Mouse (Mus musculus): ENCODE data around the gene Agap1. TPM values are rescaled to one million over a fixed set of nuclear protein-coding genes. Genes with fewer than 3 reads are reported as not detected.
A peak's percentile ranks its signal among the peaks of the same experiment; 100 is the strongest.

Agap1 gene
- polyA plus RNA-seq, 1 experiment from 2014 or later, result 8.7 TPM

DNA sequence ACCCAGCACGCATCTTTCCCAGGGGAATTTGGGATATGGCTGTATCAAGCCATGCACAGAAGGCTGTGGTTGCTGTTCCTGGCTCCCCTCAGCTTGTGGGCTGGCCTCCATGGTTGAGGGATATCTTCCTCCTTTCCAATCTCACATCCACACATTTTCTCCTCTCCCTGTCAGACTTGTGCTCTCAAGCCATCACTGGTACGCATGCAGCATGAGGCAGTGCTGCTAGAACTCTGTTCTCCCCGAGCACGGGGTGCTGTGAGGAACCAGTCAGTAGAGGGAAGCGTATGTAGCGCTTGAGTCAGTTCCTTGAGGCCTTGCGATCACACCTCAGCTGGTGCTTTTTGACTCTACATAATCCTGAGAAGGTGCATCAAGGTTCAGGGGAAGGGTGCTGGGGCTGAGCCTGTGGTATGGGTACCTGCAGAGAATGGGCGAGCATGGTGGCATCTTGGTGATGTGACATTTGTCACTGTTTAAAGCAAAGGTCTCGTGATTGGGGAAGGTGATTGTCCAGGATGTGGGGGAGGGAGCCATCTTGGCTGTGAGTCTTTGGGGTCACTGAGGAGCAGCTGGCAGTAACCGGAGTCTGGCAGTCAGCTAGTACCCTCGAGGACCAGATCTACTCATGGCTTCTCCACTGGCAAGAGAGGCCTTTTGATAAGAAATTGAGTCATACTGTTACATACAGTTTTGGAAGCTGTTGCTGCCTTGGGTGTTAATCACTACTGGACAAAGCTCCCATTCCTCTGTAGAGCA, 145.6 kb downstream of the Agap1 start:
- H3K4me3 ChIP-seq (ENCODE audit: low read depth, low read length), result no peak overlapping the region
- peaks cover 9% of the 10 kb centered on the region; the same call in 1 of the 2 replicates for H3K4me1 ChIP-seq (ENCODE audit: insufficient read depth, low read depth, low read length)
- no peaks in the 10 kb centered on the region for H3K36me3 ChIP-seq (ENCODE audit: insufficient read depth, low read length)
- TF ChIP-seq EP300 (IDR thresholded peaks at IDR 0.05), result no peak
- no peak for TF ChIP-seq CTCF (IDR thresholded peaks at IDR 0.05)
- H3K27ac ChIP-seq (ENCODE audit: low read length), result no peak overlapping the region
- no peak for DNase-seq (ENCODE audit: low spot score)
- H3K9ac ChIP-seq (replicated peaks; ENCODE audit: low read depth), result no peak overlapping the region
- 71% methylated on average over 11 of the region's 11 CpGs for WGBS
- no peaks in the 10 kb centered on the region for H3K27me3 ChIP-seq (replicated peaks; ENCODE audit: insufficient read depth, low read length)
- no peak overlapping the region for H3K4me2 ChIP-seq (replicated peaks; ENCODE audit: low read depth, low read length)
- ATAC-seq, result no peak
- H3K9me3 ChIP-seq (ENCODE audit: low read length), result no peaks in the 10 kb centered on the region

DNA sequence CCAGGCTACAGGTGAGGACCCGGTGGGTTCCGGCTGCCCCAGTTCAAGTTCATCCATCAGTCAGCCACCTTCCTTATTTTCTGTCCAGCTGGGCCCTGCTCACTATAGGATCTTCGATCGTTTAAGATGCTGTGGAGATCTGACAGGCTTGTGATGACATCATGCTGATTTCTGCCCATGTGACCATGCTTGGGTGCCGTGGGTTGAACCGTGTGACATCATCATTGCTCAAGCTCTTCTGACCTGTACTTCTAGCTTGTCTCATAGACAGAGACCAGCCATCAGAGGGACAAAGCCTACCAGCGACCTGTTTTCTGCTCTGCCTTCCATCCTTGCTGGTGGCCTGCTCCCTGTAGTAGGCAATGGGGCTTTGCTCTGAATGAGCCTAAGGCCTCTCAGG, 146.7 kb downstream of the Agap1 start:
- Histone ChIP-seq H3K4me3 (ENCODE audit: low read depth, low read length) (no peak overlapping the region), H3K27ac (ENCODE audit: low read length) (no peak overlapping the region), H3K9me3 (ENCODE audit: low read length) (no peaks in the 10 kb centered on the region), H3K4me1 (ENCODE audit: insufficient read depth, low read depth, low read length) (no peaks in the 10 kb centered on the region), H3K27me3 (replicated peaks; ENCODE audit: insufficient read depth, low read length) (no peaks in the 10 kb centered on the region), H3K4me2 (replicated peaks; ENCODE audit: low read depth, low read length) (no peak overlapping the region), H3K9ac (replicated peaks; ENCODE audit: low read depth) (no peak overlapping the region), H3K36me3 (ENCODE audit: insufficient read depth, low read length) (no peaks in the 10 kb centered on the region)
- TF ChIP-seq CTCF (IDR thresholded peaks at IDR 0.05) (no peak), EP300 (IDR thresholded peaks at IDR 0.05) (no peak)
- no peak for ATAC-seq
- DNase-seq (ENCODE audit: low spot score), result no peak
- 80% methylated on average over 7 of the region's 7 CpGs for WGBS

DNA sequence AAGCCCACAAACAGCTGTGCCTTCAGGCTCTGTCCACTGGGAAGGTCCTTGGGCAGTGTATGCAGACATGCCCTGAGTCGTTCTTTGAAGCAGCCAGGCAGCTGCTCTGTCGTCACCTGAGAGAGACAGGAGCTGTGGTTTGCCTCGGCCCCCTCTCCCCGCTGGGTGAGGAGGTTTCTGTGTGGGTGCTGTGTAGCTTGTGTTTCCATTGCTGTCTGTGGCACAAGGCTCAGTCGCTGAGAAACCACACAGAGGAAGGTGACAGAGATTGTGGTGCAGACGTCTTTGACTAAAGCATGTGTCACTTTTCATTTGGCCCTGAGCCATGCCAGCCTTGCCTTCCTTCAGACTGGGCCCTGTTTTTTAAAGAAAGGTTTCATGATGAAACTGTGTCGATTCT, 148.3 kb downstream of the Agap1 start:
- Histone ChIP-seq H3K27ac (ENCODE audit: low read length) (no peak overlapping the region), H3K9ac (replicated peaks; ENCODE audit: low read depth) (no peak overlapping the region), H3K4me3 (ENCODE audit: low read depth, low read length) (no peak overlapping the region), H3K4me2 (replicated peaks; ENCODE audit: low read depth, low read length) (no peak overlapping the region), H3K4me1 (ENCODE audit: insufficient read depth, low read depth, low read length) (no peaks in the 10 kb centered on the region), H3K9me3 (ENCODE audit: low read length) (no peaks in the 10 kb centered on the region), H3K36me3 (ENCODE audit: insufficient read depth, low read length) (no peaks in the 10 kb centered on the region), H3K27me3 (replicated peaks; ENCODE audit: insufficient read depth, low read length) (no peaks in the 10 kb centered on the region)
- DNase-seq (ENCODE audit: low spot score) (no peak), ATAC-seq (no peak)
- 56% methylated on average over 7 of the region's 7 CpGs for WGBS
- TF ChIP-seq CTCF (IDR thresholded peaks at IDR 0.05), result no peak
- no peak for TF ChIP-seq EP300 (IDR thresholded peaks at IDR 0.05)

DNA sequence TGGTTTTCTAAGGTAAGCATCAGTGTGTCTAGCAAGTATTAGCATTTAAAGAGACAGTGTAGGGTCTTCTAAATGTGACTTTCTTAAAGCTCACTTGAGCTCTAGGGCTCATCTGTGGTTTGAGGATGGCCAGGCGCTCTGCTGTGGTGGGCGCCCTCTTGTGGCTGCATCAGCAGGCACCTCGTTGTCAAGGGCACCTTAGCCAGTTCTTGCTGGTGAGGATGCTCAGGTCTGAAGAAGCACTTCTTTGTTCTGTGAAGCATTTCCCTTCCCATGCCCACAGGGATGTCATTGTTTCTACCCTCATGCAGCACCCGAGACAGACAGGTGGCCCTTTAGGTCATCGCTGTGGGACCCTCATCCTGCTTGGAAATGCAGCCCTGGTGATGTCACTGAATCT, 152.0 kb downstream of the Agap1 start:
- no peak for TF ChIP-seq EP300 (IDR thresholded peaks at IDR 0.05)
- TF ChIP-seq CTCF (IDR thresholded peaks at IDR 0.05), result peak; percentile 91
- ATAC-seq, result 0 out of 2 replicates have a peak, but pooled peaks have one; percentile 28

DNA sequence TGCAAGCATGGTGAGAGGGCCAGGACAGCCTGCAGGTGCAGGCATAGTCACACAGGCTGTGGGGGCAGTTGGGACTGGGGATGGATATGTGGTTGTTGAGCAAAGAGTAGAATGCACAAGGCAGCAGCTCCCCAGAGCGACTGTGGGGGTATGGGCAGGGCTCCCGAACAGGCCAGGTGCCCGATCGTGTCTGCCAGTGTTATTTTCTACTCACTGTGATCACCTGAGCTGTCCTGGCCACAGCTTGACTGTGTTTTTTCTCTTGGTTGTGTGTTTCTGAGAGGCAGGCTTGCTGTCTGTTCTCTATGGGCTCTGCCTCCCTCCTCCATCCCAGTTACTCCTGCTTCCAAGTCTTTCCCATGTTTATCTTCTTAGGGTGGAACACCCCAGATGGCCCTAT, 154.2 kb downstream of the Agap1 start:
- no peak for ATAC-seq
- Histone ChIP-seq H3K36me3 (ENCODE audit: insufficient read depth, low read length) (no peaks in the 10 kb centered on the region; the same call in 1 of the 2 replicates), H3K9ac (replicated peaks; ENCODE audit: low read depth) (no peak overlapping the region), H3K4me3 (ENCODE audit: low read depth, low read length) (no peak overlapping the region), H3K9me3 (ENCODE audit: low read length) (no peaks in the 10 kb centered on the region), H3K27ac (ENCODE audit: low read length) (no peak overlapping the region), H3K4me2 (replicated peaks; ENCODE audit: low read depth, low read length) (no peak overlapping the region), H3K27me3 (replicated peaks; ENCODE audit: insufficient read depth, low read length) (no peaks in the 10 kb centered on the region), H3K4me1 (ENCODE audit: insufficient read depth, low read depth, low read length) (no peaks in the 10 kb centered on the region)
- TF ChIP-seq CTCF (IDR thresholded peaks at IDR 0.05), result no peak
- no peak for TF ChIP-seq EP300 (IDR thresholded peaks at IDR 0.05)
- DNase-seq (ENCODE audit: low spot score), result no peak
- WGBS, result 84% methylated on average over 4 of the region's 4 CpGs

More for the DNA sequence above, 152.0 kb downstream of the Agap1 start:
- H3K36me3 ChIP-seq (ENCODE audit: insufficient read depth, low read length), result no peaks in the 10 kb centered on the region; the same call in 1 of the 2 replicates
- no peak overlapping the region for H3K4me2 ChIP-seq (replicated peaks; ENCODE audit: low read depth, low read length)
- no peak overlapping the region for H3K4me3 ChIP-seq (ENCODE audit: low read depth, low read length)
- no peak overlapping the region for H3K9ac ChIP-seq (replicated peaks; ENCODE audit: low read depth)
- no peaks in the 10 kb centered on the region for H3K4me1 ChIP-seq (ENCODE audit: insufficient read depth, low read depth, low read length)
- DNase-seq (ENCODE audit: low spot score), result peak; percentile 61
- H3K9me3 ChIP-seq (ENCODE audit: low read length), result no peaks in the 10 kb centered on the region
- WGBS, result 35% methylated on average over 5 of the region's 5 CpGs
- H3K27ac ChIP-seq (ENCODE audit: low read length), result no peak overlapping the region
- H3K27me3 ChIP-seq (replicated peaks; ENCODE audit: insufficient read depth, low read length), result no peaks in the 10 kb centered on the region

DNA sequence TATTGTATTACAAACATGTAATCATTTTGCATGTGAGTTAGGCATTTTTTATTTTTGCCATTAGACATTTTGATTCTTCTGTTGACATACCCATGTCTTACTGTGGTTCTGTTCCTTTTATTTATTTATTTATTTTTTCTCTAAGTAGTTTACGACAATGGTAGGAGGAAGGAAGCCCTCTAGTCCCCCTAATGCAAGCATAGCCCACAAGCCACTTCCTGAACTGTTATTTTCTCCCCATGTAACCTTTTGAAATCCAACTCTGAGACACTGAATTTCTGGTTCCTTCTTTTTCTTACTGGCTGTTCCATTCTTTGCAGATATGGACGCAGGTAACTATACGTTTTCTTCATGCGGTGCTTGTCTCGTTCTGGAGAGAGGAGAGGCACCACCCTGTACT, 155.4 kb downstream of the Agap1 start:
- H3K4me3 ChIP-seq (ENCODE audit: low read depth, low read length), result no peak overlapping the region
- no peak overlapping the region for H3K27ac ChIP-seq (ENCODE audit: low read length)
- no peak overlapping the region for H3K4me2 ChIP-seq (replicated peaks; ENCODE audit: low read depth, low read length)
- no peaks in the 10 kb centered on the region for H3K27me3 ChIP-seq (replicated peaks; ENCODE audit: insufficient read depth, low read length)
- 74% methylated on average over 5 of the region's 5 CpGs for WGBS
- no peak for TF ChIP-seq CTCF (IDR thresholded peaks at IDR 0.05)
- TF ChIP-seq EP300 (IDR thresholded peaks at IDR 0.05), result no peak
- no peak overlapping the region for H3K9ac ChIP-seq (replicated peaks; ENCODE audit: low read depth)
- DNase-seq (ENCODE audit: low spot score) (no peak), ATAC-seq (no peak)
- H3K4me1 ChIP-seq (ENCODE audit: insufficient read depth, low read depth, low read length), result no peaks in the 10 kb centered on the region
- H3K36me3 ChIP-seq (ENCODE audit: insufficient read depth, low read length), result no peaks in the 10 kb centered on the region; the same call in 1 of the 2 replicates
- H3K9me3 ChIP-seq (ENCODE audit: low read length), result no peaks in the 10 kb centered on the region
